Mouse (Mus musculus) intestine, embryonic 15.5 days (tissue): ENCODE measurements at regions not wholly inside any gene's neighbourhood (a gene's known extent, or its start where the extent isn't known, plus 50 kb on each side); places are given as distances from the start of the nearest gene placed in this dataset.

Experiments used
- ATAC-seq: fragments of 200-750 bp; cut with Nextera tagmentation; 2 replicates; pipeline ENCODE4 v1.8.0; 2017; ENCODE audit warnings: moderate TSS enrichment, moderate library complexity
- H3K27ac ChIP-seq: fragments of 300-500 bp; sonication (generic); 2 replicates; pipeline ENCODE4 v1.5.1; 2015; ENCODE audit warnings: mild to moderate bottlenecking, inconsistent platforms
- H3K27me3 ChIP-seq: fragments of 300-500 bp; sonication (generic); replicated peaks from 2 replicates; pipeline ENCODE4 v1.6.1; 2015; ENCODE audit warnings: inconsistent platforms
- H3K36me3 ChIP-seq: fragments of 300-500 bp; sonication (generic); 2 replicates; pipeline ENCODE4 v1.6.1; 2015; ENCODE audit warnings: inconsistent platforms
- H3K4me1 ChIP-seq: fragments of 300-500 bp; sonication (generic); replicated peaks from 2 replicates; pipeline ENCODE4 v1.6.1; 2015; ENCODE audit warnings: inconsistent platforms
- H3K4me2 ChIP-seq: fragments of 300-500 bp; sonication (generic); replicated peaks from 2 replicates; pipeline ENCODE4 v1.6.1; 2015; ENCODE audit warnings: mild to moderate bottlenecking, inconsistent platforms
- H3K4me3 ChIP-seq: fragments of 300-500 bp; sonication (generic); replicated peaks from 2 replicates; pipeline ENCODE4 v1.5.1; 2015; ENCODE audit warnings: inconsistent platforms
- H3K9ac ChIP-seq: fragments of 300-500 bp; sonication (generic); 2 replicates; pipeline ENCODE4 v1.6.1; 2015; ENCODE audit warnings: inconsistent platforms
- H3K9me3 ChIP-seq: fragments of 300-500 bp; sonication (generic); 2 replicates; pipeline ENCODE4 v1.6.1; 2016; ENCODE audit warnings: inconsistent platforms
- WGBS: fragments of 180-500 bp; shearing (Covaris S2); methylation state at CpG from one replicate; pipeline ENCODE4 v1.1.7; 2015; 5-methylcytosine and 5-hydroxymethylcytosine counted together

- no peak for ATAC-seq
- Histone ChIP-seq H3K9ac (no peak overlapping the region), H3K27ac (no peak overlapping the region), H3K4me2 (no peak overlapping the region), H3K27me3 (no peaks in the 10 kb centered on the region), H3K4me3 (no peak overlapping the region), H3K4me1 (no peaks in the 10 kb centered on the region), H3K9me3 (no peaks in the 10 kb centered on the region), H3K36me3 (no peaks in the 10 kb centered on the region)
- WGBS, result 75% methylated on average over 2 of the region's 2 CpGs
Observed at GRCm38 (mm10) chr15:59886036-59886435, 130.4 kb downstream of the 4933412E24Rik start.

- H3K4me1 ChIP-seq, result no peaks in the 10 kb centered on the region
- no peaks in the 10 kb centered on the region for H3K9me3 ChIP-seq
- no peak overlapping the region for H3K9ac ChIP-seq
- no peaks in the 10 kb centered on the region for H3K36me3 ChIP-seq
- H3K27me3 ChIP-seq, result no peaks in the 10 kb centered on the region
- H3K27ac ChIP-seq, result no peak overlapping the region
- WGBS, result 88% methylated on average over 5 of the region's 5 CpGs
- no peak overlapping the region for H3K4me2 ChIP-seq
- no peak for ATAC-seq
- H3K4me3 ChIP-seq, result no peak overlapping the region
Observed at GRCm38 (mm10) chr15:59882444-59882843, 134.0 kb downstream of the 4933412E24Rik start.

- no peak for ATAC-seq
- WGBS, result 88% methylated on average over 5 of the region's 5 CpGs
- Histone ChIP-seq H3K9ac (no peak overlapping the region), H3K27me3 (no peaks in the 10 kb centered on the region), H3K36me3 (no peaks in the 10 kb centered on the region), H3K4me2 (no peak overlapping the region), H3K27ac (no peak overlapping the region), H3K4me1 (no peaks in the 10 kb centered on the region), H3K4me3 (no peak overlapping the region), H3K9me3 (no peaks in the 10 kb centered on the region)
Observed at GRCm38 (mm10) chr15:59880426-59880825, 136.0 kb downstream of the 4933412E24Rik start.

GRCm38 (mm10) chr15:59879311-59879710, 137.1 kb downstream of the 4933412E24Rik start:
- WGBS, result 80% methylated on average over 4 of the region's 4 CpGs
- H3K4me2 ChIP-seq, result no peak overlapping the region
- no peaks in the 10 kb centered on the region for H3K9me3 ChIP-seq
- H3K27ac ChIP-seq, result no peak overlapping the region
- H3K9ac ChIP-seq, result no peak overlapping the region
- no peaks in the 10 kb centered on the region for H3K4me1 ChIP-seq
- H3K4me3 ChIP-seq, result no peak overlapping the region
- ATAC-seq, result no peak
- H3K27me3 ChIP-seq, result no peaks in the 10 kb centered on the region
- H3K36me3 ChIP-seq, result no peaks in the 10 kb centered on the region

GRCm38 (mm10) chr15:59876279-59876742, 140.1 kb downstream of the 4933412E24Rik start:
- H3K4me3 ChIP-seq, result no peak overlapping the region
- 75% methylated on average over 7 of the region's 7 CpGs for WGBS
- no peaks in the 10 kb centered on the region for H3K4me1 ChIP-seq
- H3K9ac ChIP-seq, result no peak overlapping the region
- H3K36me3 ChIP-seq, result no peaks in the 10 kb centered on the region
- no peak overlapping the region for H3K27ac ChIP-seq
- no peak for ATAC-seq
- H3K4me2 ChIP-seq, result no peak overlapping the region
- no peaks in the 10 kb centered on the region for H3K27me3 ChIP-seq
- no peaks in the 10 kb centered on the region for H3K9me3 ChIP-seq

GRCm38 (mm10) chr15:59866701-59867100, 149.7 kb downstream of the 4933412E24Rik start:
- Histone ChIP-seq H3K9ac (no peak overlapping the region), H3K4me3 (no peak overlapping the region), H3K36me3 (no peaks in the 10 kb centered on the region), H3K9me3 (no peaks in the 10 kb centered on the region), H3K27ac (no peak overlapping the region), H3K27me3 (no peaks in the 10 kb centered on the region), H3K4me1 (no peaks in the 10 kb centered on the region), H3K4me2 (no peak overlapping the region)
- 87% methylated on average over 8 of the region's 8 CpGs for WGBS
- no peak for ATAC-seq

- no peaks in the 10 kb centered on the region for H3K4me1 ChIP-seq
- no peak overlapping the region for H3K9ac ChIP-seq
- no peaks in the 10 kb centered on the region for H3K9me3 ChIP-seq
- ATAC-seq, result no peak
- H3K36me3 ChIP-seq, result no peaks in the 10 kb centered on the region
- 46% methylated on average over 18 of the region's 18 CpGs for WGBS
- H3K27me3 ChIP-seq, result no peaks in the 10 kb centered on the region
- H3K4me3 ChIP-seq, result no peak overlapping the region
- no peak overlapping the region for H3K27ac ChIP-seq
- H3K4me2 ChIP-seq, result no peak overlapping the region
Observed at GRCm38 (mm10) chr15:59864746-59865499, 151.5 kb downstream of the 4933412E24Rik start.

- Histone ChIP-seq H3K4me1 (no peaks in the 10 kb centered on the region), H3K4me3 (no peak overlapping the region), H3K27me3 (no peaks in the 10 kb centered on the region), H3K36me3 (no peaks in the 10 kb centered on the region), H3K9me3 (no peaks in the 10 kb centered on the region), H3K9ac (no peak overlapping the region), H3K27ac (no peak overlapping the region), H3K4me2 (no peak overlapping the region)
- ATAC-seq, result no peak
- 76% methylated on average over 12 of the region's 12 CpGs for WGBS
Observed at GRCm38 (mm10) chr15:59852271-59853000, 164.0 kb downstream of the 4933412E24Rik start.

GRCm38 (mm10) chr15:59845158-59845739, 171.2 kb downstream of the 4933412E24Rik start:
- no peak overlapping the region for H3K27ac ChIP-seq
- WGBS, result 70% methylated on average over 7 of the region's 7 CpGs
- H3K36me3 ChIP-seq, result no peaks in the 10 kb centered on the region
- no peaks in the 10 kb centered on the region for H3K4me1 ChIP-seq
- no peaks in the 10 kb centered on the region for H3K9me3 ChIP-seq
- H3K4me3 ChIP-seq, result no peak overlapping the region
- H3K4me2 ChIP-seq, result no peak overlapping the region
- H3K9ac ChIP-seq, result no peak overlapping the region
- no peak for ATAC-seq
- H3K27me3 ChIP-seq, result no peaks in the 10 kb centered on the region

- Histone ChIP-seq H3K9me3 (no peaks in the 10 kb centered on the region), H3K27ac (no peak overlapping the region), H3K36me3 (no peaks in the 10 kb centered on the region), H3K27me3 (no peaks in the 10 kb centered on the region), H3K4me1 (no peaks in the 10 kb centered on the region), H3K4me2 (no peak overlapping the region), H3K4me3 (no peak overlapping the region), H3K9ac (no peak overlapping the region)
- ATAC-seq, result no peak
- WGBS, result 72% methylated on average over 5 of the region's 5 CpGs
Observed at GRCm38 (mm10) chr15:59836631-59837030, 179.8 kb downstream of the 4933412E24Rik start.

GRCm38 (mm10) chr15:59833232-59833631, 183.2 kb downstream of the 4933412E24Rik start:
- ATAC-seq, result no peak
- Histone ChIP-seq H3K9ac (no peak overlapping the region), H3K4me1 (peaks cover 1% of the 10 kb centered on the region), H3K27ac (no peak overlapping the region), H3K36me3 (no peaks in the 10 kb centered on the region), H3K4me2 (no peak overlapping the region), H3K27me3 (no peaks in the 10 kb centered on the region), H3K4me3 (no peak overlapping the region), H3K9me3 (no peaks in the 10 kb centered on the region)
- WGBS, result 83% methylated on average over 3 of the region's 3 CpGs

- H3K36me3 ChIP-seq, result no peaks in the 10 kb centered on the region
- ATAC-seq, result no peak
- 77% methylated on average over 2 of the region's 2 CpGs for WGBS
- H3K27ac ChIP-seq, result no peak overlapping the region
- no peaks in the 10 kb centered on the region for H3K27me3 ChIP-seq
- peaks cover 3% of the 10 kb centered on the region for H3K4me1 ChIP-seq
- no peaks in the 10 kb centered on the region for H3K9me3 ChIP-seq
- no peak overlapping the region for H3K4me2 ChIP-seq
- H3K4me3 ChIP-seq, result no peak overlapping the region
- H3K9ac ChIP-seq, result no peak overlapping the region
Observed at GRCm38 (mm10) chr15:59831481-59831880, 184.9 kb downstream of the 4933412E24Rik start.
